Mouse (Mus musculus): ENCODE data around the gene Soat1. TPM values are rescaled to one million over a fixed set of nuclear protein-coding genes. Genes with fewer than 3 reads are reported as not detected.

The Soat1 gene
- polyA plus RNA-seq (2012; rRNA removed) = 15.0 and 16.3 TPM in 2 replicates

GRCm38 (mm10) chr1:156473961-156474503 lies at the start of gene Soat1:
Gene Soat1 (minus strand): TSS chr1:156474331.

DNA sequence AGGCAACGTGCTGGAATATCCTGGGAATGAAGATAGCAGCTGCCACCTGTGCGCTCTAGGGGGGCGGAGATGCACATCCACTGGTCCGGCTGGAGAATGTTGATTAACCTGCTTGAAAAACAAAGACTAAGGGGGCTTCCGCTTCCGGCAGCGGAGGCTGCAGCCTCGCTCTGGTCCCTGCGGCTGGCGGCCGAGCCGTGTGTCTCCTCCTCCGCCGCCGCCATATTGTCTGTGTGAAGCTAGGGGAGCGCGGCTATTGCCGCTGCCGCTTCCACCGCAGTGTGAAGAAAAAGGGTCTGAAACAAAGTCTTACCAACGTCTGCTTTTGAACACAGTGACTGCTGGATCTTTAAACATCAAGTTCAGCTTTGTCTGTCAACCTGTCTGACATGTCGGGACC lies 49.7 kb upstream of the Soat1 start, which contains the start of gene Gm10031:
Gene Gm10031, plus strand, starts transcription at position 171 of the 400 bp plus-strand sequence.

DNA sequence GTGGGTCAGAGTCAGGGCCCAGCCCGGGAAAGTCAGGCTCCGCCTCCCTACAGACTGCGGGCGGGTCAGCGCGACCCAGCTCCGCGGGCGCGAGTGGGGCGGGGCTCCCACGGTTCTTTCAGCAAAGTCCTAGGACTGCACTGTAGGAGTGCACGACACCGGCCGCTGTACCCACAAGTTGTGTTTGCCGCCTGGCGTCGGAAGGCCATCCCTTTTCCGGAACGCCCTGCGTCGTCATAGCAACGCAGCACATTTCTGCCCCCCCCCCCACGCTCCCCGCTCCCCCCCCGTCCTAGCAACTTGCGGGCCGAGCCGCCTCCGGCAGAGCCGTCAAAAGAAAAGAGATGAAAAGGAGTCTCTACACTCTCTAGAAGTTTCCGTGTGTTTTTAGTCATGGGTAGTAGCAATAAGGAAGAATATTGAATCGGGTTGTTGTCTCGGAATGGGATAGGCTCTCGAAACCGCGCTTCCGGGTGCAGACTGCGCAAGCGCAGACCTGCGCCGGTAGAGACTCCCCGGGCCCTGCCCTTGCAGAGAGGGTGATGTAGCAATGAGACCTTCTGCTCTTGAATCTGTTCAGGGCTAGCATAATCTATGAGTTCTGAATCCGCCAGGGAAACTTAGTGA lies 53.3 kb downstream of the Soat1 start, which contains the start of gene Axdnd1:
Gene Axdnd1, minus strand, starts transcription at position 489 of the 627 bp plus-strand sequence.

Other genes with a start within 250 kb of the Soat1 start
- 0.77 and 0.94 TPM in 2 replicates for gene Tdrd5, start 170.7 kb downstream of the Soat1 start, polyA plus RNA-seq (2012; rRNA removed)
- 0.14 and 0.17 TPM in 2 replicates for gene Nphs2, start 163.6 kb downstream of the Soat1 start, polyA plus RNA-seq (2012; rRNA removed)
- gene Gm2000, start 108.3 kb downstream of the Soat1 start, polyA plus RNA-seq (2012; rRNA removed) = 36.9 and 41.3 TPM in 2 replicates
- gene Axdnd1, start 53.2 kb downstream of the Soat1 start, polyA plus RNA-seq (2012; rRNA removed) = 0.34 TPM in 2 replicates
- 6.8 and 7.1 TPM in 2 replicates for gene Gm10031, start 49.7 kb upstream of the Soat1 start, polyA plus RNA-seq (2012; rRNA removed)
- 14.4 and 14.7 TPM in 2 replicates for gene Abl2, start 84.5 kb upstream of the Soat1 start, polyA plus RNA-seq (2012; rRNA removed)
- 4.1 and 4.8 TPM in 2 replicates for gene Tor3a, start 200.0 kb upstream of the Soat1 start, polyA plus RNA-seq (2012; rRNA removed)
- gene Fam20b, start 244.8 kb upstream of the Soat1 start, polyA plus RNA-seq (2012; rRNA removed) = 33.6 and 36.0 TPM in 2 replicates